Mouse (Mus musculus): ENCODE results near the gene Sirt3.
"Not testable (repeated sequence)": the region's sequence is repeated elsewhere in the genome, so short reads cannot be mapped to it uniquely, and the experiment has no call there.

Sirt3 gene

DNA sequence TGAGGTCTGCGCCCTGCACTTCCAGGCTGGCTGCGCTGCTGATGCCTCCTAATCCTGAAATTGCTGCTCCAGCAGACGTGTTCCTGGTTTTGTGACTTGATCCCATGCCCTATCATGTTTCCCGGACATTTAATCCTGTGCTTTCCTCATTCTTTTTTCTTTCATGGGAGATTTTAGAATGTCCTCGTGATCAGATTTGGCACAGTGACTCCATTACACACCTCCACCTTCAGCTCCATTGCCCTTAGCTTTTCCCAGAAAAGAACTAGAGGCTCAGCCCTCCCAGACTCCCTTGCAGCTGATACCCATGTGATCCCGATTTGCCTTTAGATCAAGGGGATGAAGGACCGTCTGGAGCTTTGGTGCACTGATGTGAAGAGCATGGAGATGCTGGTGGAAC lies 15.8 kb upstream of the Sirt3 start:
- no peak for ATAC-seq (ENCODE audit: low TSS enrichment)

GRCm38 (mm10) chr7:140894611-140895010 lies 12.5 kb upstream of the Sirt3 start:
- no peak for ATAC-seq (ENCODE audit: low TSS enrichment)

GRCm38 (mm10) chr7:140894031-140894430 lies 11.9 kb upstream of the Sirt3 start:
- no peak for ATAC-seq (ENCODE audit: low TSS enrichment)

GRCm38 (mm10) chr7:140890636-140891035 lies 8.5 kb upstream of the Sirt3 start:
- ATAC-seq (ENCODE audit: low TSS enrichment): not testable (repeated sequence)

DNA sequence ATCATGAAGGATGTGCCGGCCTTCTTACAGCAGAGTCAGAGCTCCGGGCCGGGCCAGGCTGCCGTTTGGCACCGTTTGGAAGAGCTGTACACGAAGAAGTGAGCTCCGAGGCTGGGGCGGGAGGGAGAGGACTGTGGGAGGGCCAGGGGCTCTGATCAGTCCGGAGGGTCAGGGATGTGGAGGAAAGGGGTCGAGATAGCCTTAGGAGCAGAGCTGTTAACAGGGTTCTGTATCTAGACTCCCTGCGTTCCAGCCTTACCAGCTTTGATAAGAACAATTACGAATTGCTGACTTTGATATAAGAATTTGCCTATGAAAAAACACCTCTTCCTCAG lies 327 bp upstream of the Sirt3 start:
- no peak; the same call in 1 of the 2 replicates for ATAC-seq (ENCODE audit: low TSS enrichment)

DNA sequence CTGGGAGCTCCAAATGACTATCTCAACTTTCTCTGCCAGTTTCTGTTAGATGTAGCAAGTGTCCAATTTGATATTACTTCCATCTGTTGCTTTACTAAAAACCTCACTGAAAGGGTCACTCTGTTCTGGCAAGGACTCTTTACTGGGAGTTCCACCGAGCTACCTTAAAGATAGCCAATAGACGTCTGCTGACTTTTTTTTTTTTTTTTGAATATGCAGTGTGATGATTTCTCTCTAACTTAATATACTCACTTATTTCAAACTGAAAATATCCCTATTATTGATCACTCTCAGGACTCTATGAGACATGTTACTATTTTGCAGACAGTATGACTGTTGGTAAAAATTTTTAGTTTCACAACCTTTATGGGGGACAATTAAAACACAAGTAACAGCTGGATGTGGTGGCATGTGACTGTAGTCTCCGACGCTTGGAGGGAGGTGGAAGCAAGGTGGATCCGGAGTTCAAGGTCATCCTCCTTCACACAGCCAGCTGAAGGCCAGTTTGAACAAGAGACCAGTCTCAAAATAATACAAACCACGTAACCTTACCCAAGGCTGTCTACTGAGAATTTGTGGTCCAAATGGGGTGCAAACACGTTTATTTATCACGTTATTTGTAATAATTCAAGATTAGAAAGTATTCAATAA lies 1.1 kb downstream of the Sirt3 start:
- ATAC-seq (ENCODE audit: low TSS enrichment): no peak

DNA sequence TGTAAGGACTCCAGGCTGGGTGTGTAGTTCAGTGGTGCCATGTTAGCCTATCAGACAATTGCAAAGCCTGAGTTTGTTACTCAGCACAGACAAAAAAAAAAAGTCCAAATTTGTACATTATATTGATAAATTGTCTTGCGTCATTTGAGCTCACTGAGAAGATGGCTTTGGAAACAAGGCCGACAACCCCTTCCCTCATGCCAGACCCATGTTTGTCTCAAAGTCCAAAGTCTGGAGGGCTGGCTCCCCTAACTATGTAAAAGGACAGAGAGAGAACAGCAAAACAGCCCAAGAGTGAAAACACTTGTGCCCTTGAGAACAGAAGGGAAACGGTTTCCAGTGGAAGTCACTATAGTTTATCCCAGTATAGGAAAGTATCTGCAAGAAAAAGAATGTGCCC lies 1.7 kb downstream of the Sirt3 start:
- no peak for ATAC-seq (ENCODE audit: low TSS enrichment)

DNA sequence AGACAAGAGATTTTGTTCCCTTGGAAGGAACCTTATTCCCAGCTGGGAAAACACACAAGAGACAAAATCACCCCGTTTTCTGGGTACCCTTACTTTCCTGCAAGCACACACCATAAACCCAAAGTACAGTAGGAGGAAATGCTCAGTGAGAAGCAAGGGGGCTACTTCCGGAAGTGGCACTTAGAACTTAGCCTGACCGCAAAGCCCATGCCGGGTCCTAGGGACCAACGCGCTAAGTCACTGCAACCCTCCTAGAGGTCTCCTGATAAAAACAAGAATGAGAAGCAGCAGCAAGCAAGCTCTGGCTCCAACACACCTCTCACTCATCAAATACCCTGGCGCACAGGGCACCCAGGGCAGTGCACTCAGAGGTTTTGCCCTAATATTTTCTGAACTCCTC lies 2.8 kb downstream of the Sirt3 start:
- ATAC-seq (ENCODE audit: low TSS enrichment): no peak

GRCm38 (mm10) chr7:140877364-140877763 lies 4.7 kb downstream of the Sirt3 start:
- ATAC-seq (ENCODE audit: low TSS enrichment): no peak

GRCm38 (mm10) chr7:140874224-140874623 lies 7.9 kb downstream of the Sirt3 start:
- no peak for ATAC-seq (ENCODE audit: low TSS enrichment)

GRCm38 (mm10) chr7:140864761-140865160 lies 17.3 kb downstream of the Sirt3 start:
- ATAC-seq (ENCODE audit: low TSS enrichment): no peak

DNA sequence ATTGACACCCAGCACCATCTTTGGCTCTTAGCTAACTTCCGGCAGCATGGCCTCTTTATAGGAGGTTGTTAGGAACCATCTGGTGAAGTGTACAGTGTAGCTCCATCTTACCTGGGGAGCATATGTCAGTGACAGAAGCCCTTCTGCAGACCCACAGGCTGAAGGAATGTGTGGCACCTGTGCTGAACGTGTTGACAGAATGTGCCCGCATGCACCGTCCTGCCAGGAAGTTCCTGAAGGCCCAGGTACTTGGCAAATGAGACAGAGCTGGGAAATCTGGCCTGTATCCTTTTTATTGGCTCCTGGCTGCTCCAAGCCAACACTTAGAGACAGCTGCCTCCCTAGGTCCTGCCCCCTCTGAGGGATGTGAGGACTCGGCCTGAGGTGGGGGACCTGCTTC lies 21.4 kb downstream of the Sirt3 start:
- no peak for ATAC-seq (ENCODE audit: low TSS enrichment)

- ATAC-seq (ENCODE audit: low TSS enrichment): no peak
These were observed 22.1 kb downstream of the Sirt3 start for GRCm38 (mm10) chr7:140859997-140860396.

DNA sequence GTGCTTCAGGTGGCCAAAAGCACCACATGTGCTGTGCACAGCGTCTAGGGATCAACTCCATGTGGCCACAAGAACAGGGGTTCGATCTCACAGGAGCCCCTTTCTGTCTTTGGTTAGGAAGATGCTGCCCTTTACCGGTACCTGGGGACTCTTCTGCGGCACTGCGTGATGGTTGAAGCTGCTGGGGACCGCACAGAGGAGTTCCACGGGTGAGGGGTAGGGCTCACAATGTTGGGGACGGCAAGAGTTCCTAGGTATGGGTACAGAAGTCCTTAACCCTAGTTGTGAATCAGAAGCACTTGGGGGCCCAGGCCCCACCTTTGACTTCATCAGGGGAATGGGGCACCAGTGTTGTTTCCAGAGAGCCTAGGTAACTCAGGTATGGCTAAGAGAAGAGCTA lies 23.4 kb downstream of the Sirt3 start:
- ATAC-seq (ENCODE audit: low TSS enrichment): no peak

- peak; percentile 12 for ATAC-seq (ENCODE audit: low TSS enrichment)
These were observed 24.3 kb downstream of the Sirt3 start, which contains the start of gene Bet1l for GRCm38 (mm10) chr7:140857550-140858505. TSS of gene Bet1l (minus strand) at chr7:140857577.

GRCm38 (mm10) chr7:140856785-140857549 lies 25.1 kb downstream of the Sirt3 start, which contains the start of gene Ric8a:
TSS of gene Ric8a (plus strand) at chr7:140856957.
- ATAC-seq (ENCODE audit: low TSS enrichment): peak; percentile 62

- peak; percentile 77 for ATAC-seq (ENCODE audit: low TSS enrichment)
These were observed 26.0 kb downstream of the Sirt3 start, which contains the start of gene Gm45785 for GRCm38 (mm10) chr7:140855860-140856784. TSS of gene Gm45785 (minus strand) at chr7:140856331.

- ATAC-seq (ENCODE audit: low TSS enrichment): no peak
These were observed 26.9 kb downstream of the Sirt3 start for GRCm38 (mm10) chr7:140855181-140855580.

DNA sequence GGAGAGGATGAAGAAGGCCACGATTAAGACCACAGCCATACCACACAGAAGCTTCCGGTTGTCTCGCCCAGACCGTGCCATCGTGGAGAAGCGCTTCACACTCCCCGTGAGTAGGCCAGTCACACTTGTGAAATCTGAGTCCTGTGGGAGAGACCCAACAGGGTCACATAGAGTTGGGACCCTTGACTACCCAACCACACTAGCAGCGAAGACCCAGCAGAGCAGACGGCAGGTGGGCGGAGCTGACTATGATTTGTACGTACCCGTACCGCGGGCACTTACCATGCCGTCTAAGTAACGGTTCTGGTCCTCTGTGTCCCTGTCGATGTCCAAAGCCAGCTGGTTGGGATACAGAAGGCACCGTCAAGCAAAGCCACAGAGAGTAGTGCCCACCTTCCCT lies 27.6 kb downstream of the Sirt3 start:
- no peak for ATAC-seq (ENCODE audit: low TSS enrichment)

GRCm38 (mm10) chr7:140853386-140853785 lies 28.7 kb downstream of the Sirt3 start:
- ATAC-seq (ENCODE audit: low TSS enrichment): no peak

DNA sequence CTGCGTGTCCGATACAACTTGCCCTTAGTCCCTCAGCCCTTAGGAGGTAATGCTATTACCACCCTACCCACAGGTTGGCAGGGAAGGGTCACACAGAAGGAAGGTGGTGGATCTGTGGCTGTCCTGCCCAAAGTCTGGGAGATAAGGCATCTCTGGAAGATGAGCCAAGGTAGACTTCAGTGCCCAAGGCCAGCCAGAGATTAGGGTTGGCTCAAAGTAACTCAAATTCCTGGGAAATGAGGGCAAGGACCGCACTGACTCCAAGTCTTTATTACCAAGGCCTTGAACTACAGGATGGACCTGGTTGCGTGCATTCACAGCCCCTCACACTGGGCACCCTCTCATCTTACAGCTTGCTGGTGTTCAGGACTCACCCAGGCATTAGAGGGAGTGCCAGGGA lies 30.2 kb downstream of the Sirt3 start:
- no peak for ATAC-seq (ENCODE audit: low TSS enrichment)
